ENCODE assay signal across 6 mouse cellular contexts in the genomic region with DNA sequence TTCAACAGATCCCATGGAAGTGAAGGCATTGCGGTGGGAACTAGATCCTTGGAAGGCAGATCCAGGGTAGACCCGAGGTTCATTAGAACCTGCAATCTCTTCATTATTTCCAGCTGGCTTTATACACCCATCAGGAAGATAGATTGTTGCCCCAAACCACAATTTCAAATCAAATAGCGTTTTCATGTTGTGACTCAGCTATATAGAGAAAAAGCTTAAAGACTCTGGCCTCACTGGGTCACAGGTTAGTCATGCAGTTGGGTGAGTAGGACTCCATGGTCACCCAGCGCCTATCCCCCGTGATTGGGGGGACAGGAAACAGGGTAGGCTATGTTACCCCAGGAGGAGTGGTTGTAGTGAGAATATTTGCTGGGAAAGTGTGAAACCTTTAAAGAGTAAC.
"Had no signal": no experiment of that assay in that cellular context is flagged by ENCODE, and none has a peak within 500 bp of the region (broad histone marks: within the 10 kb centered on the region; RNA-seq: fewer than 3 reads in every experiment).

No protein-coding gene starts in this region.

- H3K9ac ChIP-seq: lung, embryonic 14.5 days; midbrain, embryonic 13.5 days; midbrain, embryonic 15.5 days; neural tube, embryonic 12.5 days had no signal

- H3K27ac ChIP-seq: midbrain, embryonic 13.5 days; midbrain, embryonic 15.5 days; neural tube, embryonic 12.5 days had no signal

- H3K4me3 ChIP-seq: midbrain, embryonic 13.5 days; midbrain, embryonic 15.5 days; neural tube, embryonic 12.5 days had no signal

- ATAC-seq: midbrain, embryonic 13.5 days; midbrain, embryonic 15.5 days had no signal

- H3K4me2 ChIP-seq: lung, embryonic 14.5 days; midbrain, embryonic 11.5 days; midbrain, embryonic 13.5 days; midbrain, embryonic 15.5 days; neural tube, embryonic 12.5 days had no signal

- H3K4me1 ChIP-seq: midbrain, embryonic 13.5 days; midbrain, embryonic 15.5 days; neural tube, embryonic 12.5 days had no signal

- H3K36me3 ChIP-seq: midbrain, embryonic 13.5 days; midbrain, embryonic 15.5 days; neural tube, embryonic 12.5 days had no signal

- H3K9me3 ChIP-seq: midbrain, embryonic 13.5 days; midbrain, embryonic 15.5 days; neural tube, embryonic 12.5 days had no signal

- DNase-seq: thymus, adult 18-20 months had no signal
